Mouse (Mus musculus): ENCODE results near the gene Ctsf.
"Not testable (repeated sequence)": the region's sequence is repeated elsewhere in the genome, so short reads cannot be mapped to it uniquely, and the experiment has no call there.

The Ctsf gene

DNA sequence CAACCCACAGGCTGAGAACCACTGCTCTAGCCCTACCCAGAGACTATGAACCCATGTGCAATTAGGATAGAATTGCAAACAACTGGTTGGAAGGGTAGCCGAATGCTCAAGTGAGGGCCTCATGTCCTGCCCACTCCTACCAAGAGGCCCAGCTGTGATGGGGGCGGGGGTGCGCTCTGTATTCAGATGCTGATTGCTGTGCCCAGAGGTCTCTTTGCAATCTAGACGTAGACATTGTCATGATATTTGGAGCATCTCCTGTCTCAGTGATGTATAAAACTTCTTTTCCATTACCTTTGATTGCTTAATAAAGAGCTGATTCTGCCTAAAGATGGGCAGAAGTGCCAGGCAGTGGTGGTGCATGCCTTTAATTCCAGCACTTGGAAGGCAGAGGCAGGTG, 5.1 kb upstream of the Ctsf start:
- DNase-seq (ENCODE audit: low spot score in 2 of 2), result no peak

GRCm38 (mm10) chr19:4850281-4850680, 4.6 kb upstream of the Ctsf start:
- DNase-seq (ENCODE audit: low spot score in 2 of 2), result no peak

DNA sequence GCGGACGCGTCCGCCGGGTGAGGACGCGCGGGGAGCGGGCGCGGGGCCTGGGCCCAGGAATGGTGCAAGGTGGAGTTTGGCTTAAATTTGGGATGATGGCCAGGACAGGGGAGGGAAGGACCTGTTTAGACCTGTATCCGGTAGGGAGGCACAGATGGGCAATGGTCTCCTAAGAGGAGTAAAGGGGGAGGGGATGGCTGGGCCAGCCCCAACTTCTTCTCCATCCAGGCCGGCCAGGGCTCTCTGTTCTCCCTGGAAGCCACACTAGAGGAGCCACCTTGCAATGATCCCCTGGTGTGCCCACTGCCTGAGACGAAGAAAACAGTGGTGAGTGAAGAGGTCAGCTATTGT, 515 bp downstream of the Ctsf start:
- no peak for DNase-seq (ENCODE audit: low spot score in 2 of 2)

DNA sequence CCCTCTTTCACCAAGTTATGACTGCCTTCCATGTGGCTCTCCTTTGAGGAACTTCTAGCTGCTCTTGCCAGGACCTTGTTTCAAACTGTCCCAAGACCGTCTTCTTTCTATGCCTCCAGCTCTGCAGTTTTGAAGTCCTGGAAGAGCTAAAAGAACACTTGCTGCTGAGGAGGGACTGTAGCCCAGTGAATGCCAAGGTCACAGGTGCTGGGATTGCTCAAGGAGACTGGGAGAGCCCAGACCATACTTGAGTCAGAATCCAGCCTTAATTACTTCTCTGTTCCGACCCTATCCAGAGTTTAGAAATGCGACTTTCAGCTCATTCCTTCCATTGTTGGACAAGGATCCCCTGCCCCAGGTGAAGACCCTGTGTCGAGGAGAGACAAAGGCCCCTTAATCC, 1.0 kb downstream of the Ctsf start:
- no peak for DNase-seq (ENCODE audit: low spot score in 2 of 2)

- no peak for DNase-seq (ENCODE audit: low spot score in 2 of 2)
These were observed 4.2 kb downstream of the Ctsf start for GRCm38 (mm10) chr19:4859081-4859480.

- DNase-seq (ENCODE audit: low spot score in 2 of 2), result no peak
These were observed 8.1 kb downstream of the Ctsf start for GRCm38 (mm10) chr19:4863048-4863447.

DNA sequence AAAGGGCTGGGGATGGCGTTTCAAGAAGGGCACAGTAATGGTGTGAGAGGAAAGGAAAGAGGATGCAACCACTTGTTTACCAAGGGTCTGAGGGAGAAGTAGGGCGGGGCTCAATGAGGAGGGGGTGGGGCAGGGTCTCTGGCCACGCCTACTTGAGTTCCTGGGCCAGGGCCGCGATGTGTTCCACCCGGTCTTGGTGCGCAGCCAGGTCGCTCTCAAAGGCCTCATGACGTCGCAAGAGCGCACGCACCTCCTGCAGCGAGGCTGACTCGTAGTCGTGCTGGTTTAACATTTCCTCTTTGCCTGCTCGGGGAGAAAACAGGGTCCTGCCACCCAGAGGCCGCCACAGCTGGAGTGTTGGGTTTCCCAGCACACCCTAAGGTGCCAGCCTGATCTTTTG, 10.2 kb downstream of the Ctsf start:
- DNase-seq (ENCODE audit: low spot score in 2 of 2), result no peak

GRCm38 (mm10) chr19:4874613-4875012, 19.7 kb downstream of the Ctsf start:
- DNase-seq (ENCODE audit: low spot score in 2 of 2), result not testable (repeated sequence)

DNA sequence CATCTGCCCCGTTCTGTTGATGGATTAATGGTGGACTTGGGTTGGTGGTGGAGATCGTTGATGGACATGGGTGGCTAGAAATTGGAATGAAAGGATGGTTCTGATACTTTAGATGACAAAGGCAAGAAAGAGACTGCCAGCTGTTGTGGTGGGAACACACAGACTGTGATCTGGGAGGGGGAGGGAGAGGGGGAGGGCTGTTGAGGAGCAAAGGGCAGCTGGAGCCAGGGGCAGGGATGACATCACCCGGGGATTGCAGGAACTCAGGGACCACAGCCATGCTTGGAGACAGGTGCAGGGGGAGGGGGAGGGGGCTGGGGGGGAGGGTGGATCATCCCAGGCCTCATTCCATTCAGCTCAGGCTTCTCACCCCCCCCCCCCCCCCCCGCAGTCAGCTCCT, 21.3 kb downstream of the Ctsf start:
- no peak for DNase-seq (ENCODE audit: low spot score in 2 of 2)

- no peak for DNase-seq (ENCODE audit: low spot score in 2 of 2)
These were observed 21.8 kb downstream of the Ctsf start for GRCm38 (mm10) chr19:4876755-4877154.

- peak in 1 of 2 experiments; percentile 48 for DNase-seq (ENCODE audit: low spot score in 2 of 2)
These were observed 22.9 kb downstream of the Ctsf start, which contains the start of gene Actn3 for GRCm38 (mm10) chr19:4877785-4878184. Gene Actn3, minus strand, starts transcription at chr19:4877909.

GRCm38 (mm10) chr19:4878405-4879323, 23.7 kb downstream of the Ctsf start, which contains the start of gene Zdhhc24:
Gene Zdhhc24, plus strand, starts transcription at chr19:4878668.
- DNase-seq (ENCODE audit: low spot score in 2 of 2), result peak; percentile 92 to 95

- no peak for DNase-seq (ENCODE audit: low spot score in 2 of 2)
These were observed 24.4 kb downstream of the Ctsf start for GRCm38 (mm10) chr19:4879324-4879703.

GRCm38 (mm10) chr19:4883961-4884360, 29.0 kb downstream of the Ctsf start:
- DNase-seq (ENCODE audit: low spot score in 2 of 2), result no peak

GRCm38 (mm10) chr19:4889791-4890190, 34.9 kb downstream of the Ctsf start:
- DNase-seq (ENCODE audit: low spot score in 2 of 2), result no peak

- DNase-seq (ENCODE audit: low spot score in 2 of 2), result no peak
These were observed 36.9 kb downstream of the Ctsf start for GRCm38 (mm10) chr19:4891798-4892197.

DNA sequence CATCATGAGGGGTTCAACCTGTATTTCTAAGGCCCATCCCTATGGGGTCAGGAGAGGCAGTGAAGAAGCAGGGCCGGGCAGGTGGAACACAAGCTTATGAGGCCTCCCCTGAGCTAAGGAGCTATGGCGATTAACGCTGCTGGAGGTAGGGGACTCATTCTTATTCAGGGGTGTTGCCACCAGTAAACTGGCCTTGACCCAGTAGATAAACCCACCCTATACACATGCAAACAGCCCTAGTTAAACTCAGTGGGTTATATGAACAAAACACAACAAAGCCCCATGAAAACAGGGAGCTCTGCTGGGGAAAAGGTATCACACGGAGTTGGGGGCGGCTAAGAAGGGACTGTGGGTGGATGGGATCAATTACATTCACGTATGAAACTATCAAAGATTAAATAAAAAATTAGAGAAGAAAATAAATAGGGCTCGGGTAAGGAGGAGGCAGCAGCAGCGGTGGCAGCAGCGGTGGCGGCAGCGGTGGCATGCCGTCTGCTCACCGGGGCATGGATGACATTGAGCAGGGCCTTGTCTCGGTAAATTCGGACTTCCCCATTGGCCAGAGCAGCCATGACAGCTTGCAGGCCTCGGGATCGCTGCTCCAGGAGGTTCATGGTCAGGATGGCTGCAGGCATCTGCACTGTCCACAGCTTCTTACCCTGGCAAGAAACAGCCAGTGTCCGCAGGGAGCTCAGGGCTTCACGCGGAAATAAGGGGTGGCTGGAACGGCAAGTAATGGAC, 42.0 kb downstream of the Ctsf start:
- no peak for DNase-seq (ENCODE audit: low spot score in 2 of 2)

GRCm38 (mm10) chr19:4898972-4899371, 44.0 kb downstream of the Ctsf start:
- DNase-seq (ENCODE audit: low spot score in 2 of 2), result no peak

GRCm38 (mm10) chr19:4899888-4900287, 45.0 kb downstream of the Ctsf start:
- DNase-seq (ENCODE audit: low spot score in 2 of 2), result no peak

GRCm38 (mm10) chr19:4905979-4906794, 51.3 kb downstream of the Ctsf start, which contains the start of gene Bbs1:
Gene Bbs1, minus strand, starts transcription at chr19:4906628.
- peak; percentile 68 to 86 for DNase-seq (ENCODE audit: low spot score in 2 of 2)

- DNase-seq (ENCODE audit: low spot score in 2 of 2), result no peak
These were observed 53.2 kb downstream of the Ctsf start for GRCm38 (mm10) chr19:4908107-4908506.

DNA sequence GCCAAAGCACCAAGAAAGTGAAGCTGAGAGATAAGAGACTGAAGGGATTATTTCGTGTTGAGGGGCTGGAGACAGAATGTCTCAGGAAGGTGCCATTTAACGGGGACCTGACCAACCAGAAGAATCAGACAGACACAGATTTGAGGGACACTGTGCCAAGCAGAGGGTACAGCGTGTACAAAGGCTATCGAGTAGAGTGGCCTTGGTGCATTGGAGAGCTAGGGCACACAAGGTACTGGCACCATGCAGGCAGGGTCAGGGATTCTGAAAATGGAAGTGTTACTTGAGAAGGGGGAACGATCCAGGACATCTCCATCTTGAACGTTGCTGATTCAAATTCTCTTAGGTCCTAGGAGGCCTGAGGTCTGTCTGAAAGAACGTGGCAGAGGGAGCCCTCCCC, 54.4 kb downstream of the Ctsf start:
- DNase-seq (ENCODE audit: low spot score in 2 of 2), result no peak
